Mouse (Mus musculus): ENCODE results near the gene 1810046K07Rik. TPM values are rescaled to one million over a fixed set of nuclear protein-coding genes. Genes with fewer than 3 reads are reported as not detected.

1810046K07Rik gene
- polyA plus RNA-seq, 1 experiment, result not detected

DNA sequence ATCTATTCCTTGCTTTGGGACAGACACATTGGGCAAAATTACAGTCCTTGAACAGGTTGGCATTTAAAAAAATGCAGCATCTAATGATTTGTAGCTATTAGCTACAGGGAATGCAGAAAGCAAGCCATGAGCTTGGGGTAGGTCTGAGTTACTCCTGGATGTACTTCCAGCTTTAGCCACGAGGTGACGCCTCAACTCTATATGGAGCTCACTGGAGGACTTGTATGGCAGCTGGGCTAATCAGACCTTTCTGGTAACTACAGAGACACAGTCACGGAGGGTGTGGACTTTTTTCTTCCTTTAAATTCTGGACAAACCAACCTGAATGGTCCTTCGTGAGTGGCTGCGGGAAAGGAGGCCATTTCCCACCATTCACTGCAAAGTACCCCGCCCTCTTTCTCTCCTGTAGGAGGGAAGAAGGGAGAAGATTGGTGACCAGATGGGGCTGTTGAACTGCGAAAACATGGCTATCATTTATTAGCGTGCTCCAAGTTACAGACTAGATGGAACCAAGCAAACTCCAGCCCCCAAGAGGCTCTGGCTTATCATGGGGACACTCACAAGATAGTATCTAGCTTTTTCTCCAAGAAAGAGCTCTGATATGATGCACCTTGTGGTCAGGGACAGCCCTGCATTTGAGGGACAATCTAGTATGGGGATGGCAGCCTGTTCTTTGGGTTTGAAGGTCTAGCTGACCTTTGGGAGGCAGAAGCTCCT, 6.7 kb upstream of the 1810046K07Rik start:
- Histone ChIP-seq H3K4me3 (no peak overlapping the region), H3ac (ENCODE audit: control insufficient read depth, insufficient read length) (no peak overlapping the region), H3K27me3 (ENCODE audit: control insufficient read depth, insufficient read depth, insufficient read length) (peaks cover 26% of the 10 kb centered on the region), H3K36me3 (ENCODE audit: control insufficient read depth, insufficient read depth) (no peaks in the 10 kb centered on the region), H3K79me2 (ENCODE audit: control insufficient read depth, insufficient read depth) (no peaks in the 10 kb centered on the region), H3K4me2 (ENCODE audit: low read depth) (no peak overlapping the region)
- TF ChIP-seq E2F4 (IDR thresholded peaks at IDR 0.05; ENCODE audit: insufficient read depth) (no peak), MYOG (IDR thresholded peaks at IDR 0.05; ENCODE audit: control insufficient read depth in 1 of 3, insufficient read depth in 1 of 3, insufficient read length in 2 of 3, low read depth in 2 of 3) (no peak)

DNA sequence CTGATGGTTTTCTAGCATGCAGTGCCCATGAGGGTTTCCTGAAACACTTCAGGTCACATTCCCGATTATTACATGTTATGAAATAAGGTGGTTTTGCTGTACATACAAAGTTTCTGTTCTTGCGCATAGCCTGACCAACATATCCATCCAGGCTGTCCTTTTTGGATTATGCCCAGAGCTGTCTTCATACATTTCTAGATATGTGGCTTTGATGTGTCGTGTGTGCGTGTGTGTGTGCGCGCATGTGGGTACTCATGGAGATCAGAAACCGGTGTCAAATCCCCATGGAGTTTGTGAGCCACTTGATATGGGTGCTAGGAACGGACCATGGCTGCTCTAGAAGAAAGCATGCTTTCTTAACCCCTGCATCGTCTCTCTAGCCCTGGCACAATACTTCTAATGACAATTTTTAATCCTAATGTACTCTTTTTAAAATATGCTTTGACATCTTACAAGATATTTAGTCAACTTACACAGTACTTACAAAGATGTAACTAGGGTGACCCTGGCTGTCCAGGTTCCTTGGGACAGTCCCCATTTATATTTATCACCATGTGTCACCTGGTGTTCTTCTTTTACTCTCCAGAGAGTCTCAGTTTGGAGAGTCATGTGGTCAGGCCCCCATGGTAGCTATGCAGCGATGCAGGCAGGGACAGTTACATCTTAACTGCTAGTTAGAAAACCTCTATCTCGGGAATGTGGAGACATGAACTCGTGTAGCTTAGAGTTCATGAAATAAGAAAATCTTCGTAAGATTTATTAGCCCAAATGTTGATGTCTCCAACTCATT, 2.9 kb upstream of the 1810046K07Rik start:
- H3K79me2 ChIP-seq (ENCODE audit: control insufficient read depth, insufficient read depth), result no peaks in the 10 kb centered on the region
- no peak for TF ChIP-seq REST (IDR thresholded peaks at IDR 0.05; ENCODE audit: insufficient read depth, insufficient read length)
- no peak for TF ChIP-seq CEBPB (IDR thresholded peaks at IDR 0.05; ENCODE audit: insufficient read depth, poor library complexity, severe bottlenecking)
- TF ChIP-seq POLR2AphosphoS2 (IDR thresholded peaks at IDR 0.05; ENCODE audit: insufficient read length, low read depth), result no peak
- TF ChIP-seq TCF12 (IDR thresholded peaks at IDR 0.05; ENCODE audit: insufficient read depth, poor library complexity, severe bottlenecking), result no peak
- no peak for TF ChIP-seq USF1 (IDR thresholded peaks at IDR 0.05; ENCODE audit: low read depth)
- no peak for TF ChIP-seq SRF (IDR thresholded peaks at IDR 0.05; ENCODE audit: control insufficient read depth, insufficient read length, low read depth)
- TF ChIP-seq TCF3 (IDR thresholded peaks at IDR 0.05; ENCODE audit: insufficient read length, low read depth), result no peak
- no peak for TF ChIP-seq MAX (IDR thresholded peaks at IDR 0.05; ENCODE audit: low read depth)
- TF ChIP-seq POLR2A (IDR thresholded peaks at IDR 0.05; ENCODE audit: insufficient read length, low read depth), result no peak
- TF ChIP-seq MYOD1 (IDR thresholded peaks at IDR 0.05; ENCODE audit: control insufficient read depth in 1 of 3, insufficient read length in 2 of 3, low read depth in 2 of 3), result no peak
- no peak for TF ChIP-seq MYOG (IDR thresholded peaks at IDR 0.05; ENCODE audit: control insufficient read depth in 1 of 3, insufficient read depth in 1 of 3, insufficient read length in 2 of 3, low read depth in 2 of 3)
- no peak for TF ChIP-seq E2F4 (IDR thresholded peaks at IDR 0.05; ENCODE audit: insufficient read depth)

DNA sequence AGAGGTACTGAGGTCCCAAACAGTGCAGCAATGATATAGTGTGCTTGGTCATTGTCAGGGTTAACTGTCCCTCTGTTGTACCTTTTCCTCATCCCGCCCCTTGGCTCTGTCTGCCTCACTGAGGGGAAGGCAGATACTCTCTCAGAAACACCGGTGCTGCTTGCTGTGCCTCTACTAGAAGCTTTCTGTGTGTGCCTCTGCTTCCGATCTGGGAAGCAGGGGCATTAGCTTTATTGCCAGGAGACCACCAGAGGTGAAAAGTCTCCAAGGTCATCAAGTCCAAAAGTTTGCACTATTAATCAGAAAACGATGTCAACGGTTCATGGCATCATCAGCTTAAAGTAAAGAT, 1.2 kb downstream of the 1810046K07Rik start:
- H3K4me2 ChIP-seq (ENCODE audit: low read depth), result no peak overlapping the region
- no peaks in the 10 kb centered on the region for H3K36me3 ChIP-seq (ENCODE audit: control insufficient read depth, insufficient read depth)
- H3K27me3 ChIP-seq (ENCODE audit: control insufficient read depth, insufficient read depth, insufficient read length), result peaks cover 32% of the 10 kb centered on the region
- no peaks in the 10 kb centered on the region for H3K79me2 ChIP-seq (ENCODE audit: control insufficient read depth, insufficient read depth)
- no peak overlapping the region for H3ac ChIP-seq (ENCODE audit: control insufficient read depth, insufficient read length)
- TF ChIP-seq E2F4 (IDR thresholded peaks at IDR 0.05; ENCODE audit: insufficient read depth), result no peak
- TF ChIP-seq MYOD1 (IDR thresholded peaks at IDR 0.05; ENCODE audit: control insufficient read depth in 1 of 3, insufficient read length in 2 of 3, low read depth in 2 of 3), result no peak
- no peak for TF ChIP-seq MAX (IDR thresholded peaks at IDR 0.05; ENCODE audit: low read depth)
- no peak for TF ChIP-seq MYOG (IDR thresholded peaks at IDR 0.05; ENCODE audit: control insufficient read depth in 1 of 3, insufficient read depth in 1 of 3, insufficient read length in 2 of 3, low read depth in 2 of 3)
- no peak for TF ChIP-seq CEBPB (IDR thresholded peaks at IDR 0.05; ENCODE audit: insufficient read depth, poor library complexity, severe bottlenecking)
- TF ChIP-seq POLR2A (IDR thresholded peaks at IDR 0.05; ENCODE audit: insufficient read length, low read depth), result no peak
- no peak for TF ChIP-seq POLR2AphosphoS2 (IDR thresholded peaks at IDR 0.05; ENCODE audit: insufficient read length, low read depth)
- TF ChIP-seq SRF (IDR thresholded peaks at IDR 0.05; ENCODE audit: control insufficient read depth, insufficient read length, low read depth), result no peak
- no peak for TF ChIP-seq TCF3 (IDR thresholded peaks at IDR 0.05; ENCODE audit: insufficient read length, low read depth)
- TF ChIP-seq TCF12 (IDR thresholded peaks at IDR 0.05; ENCODE audit: insufficient read depth, poor library complexity, severe bottlenecking), result no peak
- no peak overlapping the region for H3K4me3 ChIP-seq

More for the DNA sequence above, 2.9 kb upstream of the 1810046K07Rik start:
- no peak overlapping the region for H3K4me2 ChIP-seq (ENCODE audit: low read depth)
- H3K27me3 ChIP-seq (ENCODE audit: control insufficient read depth, insufficient read depth, insufficient read length), result peaks cover 27% of the 10 kb centered on the region
- H3K36me3 ChIP-seq (ENCODE audit: control insufficient read depth, insufficient read depth), result no peaks in the 10 kb centered on the region
- H3ac ChIP-seq (ENCODE audit: control insufficient read depth, insufficient read length), result no peak overlapping the region
- H3K4me3 ChIP-seq, result no peak overlapping the region

DNA sequence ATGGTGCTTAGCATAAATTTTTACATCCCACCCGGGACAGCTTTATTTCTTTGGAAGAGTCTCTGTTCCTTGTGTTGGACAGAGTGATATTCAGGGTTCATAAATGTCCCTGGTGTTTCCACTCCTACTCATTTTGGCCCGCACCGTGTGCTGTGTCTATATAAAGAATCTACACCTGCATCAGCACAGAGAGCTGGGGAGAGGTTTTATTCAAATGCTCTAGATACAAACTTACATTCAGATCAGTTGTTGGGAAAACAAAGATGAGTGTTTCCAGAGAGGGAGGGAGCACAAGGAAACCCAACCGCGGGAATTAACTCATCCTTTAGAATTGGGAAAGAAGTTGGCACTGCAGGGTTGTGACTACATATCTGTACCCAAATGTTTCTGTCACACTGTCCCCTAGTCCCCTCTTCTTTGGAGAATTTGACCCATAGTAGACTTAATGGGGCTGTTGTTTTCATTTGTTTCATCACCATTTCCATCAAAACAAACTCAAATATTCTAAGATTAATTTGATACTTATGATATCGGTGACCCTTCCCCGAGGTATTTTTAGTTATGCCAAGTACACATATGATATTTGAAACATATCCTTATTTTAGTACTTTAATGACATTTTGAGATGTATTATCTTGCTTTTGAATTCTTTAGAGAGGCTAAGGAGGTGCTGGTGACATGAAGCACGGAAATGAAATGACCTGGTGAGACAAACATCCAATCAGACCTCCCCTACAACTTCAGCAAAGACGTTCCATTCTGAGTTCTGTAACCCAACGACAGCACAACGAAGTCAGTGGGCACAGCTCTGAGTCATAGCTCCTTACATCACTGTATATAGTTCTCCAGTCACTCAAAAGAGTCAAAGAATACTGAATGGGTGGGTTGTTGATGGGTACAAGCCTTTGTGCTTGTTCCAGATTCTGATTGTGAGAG, 1.8 kb downstream of the 1810046K07Rik start:
- no peak overlapping the region for H3K4me3 ChIP-seq
- H3ac ChIP-seq (ENCODE audit: control insufficient read depth, insufficient read length), result no peak overlapping the region
- no peak overlapping the region for H3K4me2 ChIP-seq (ENCODE audit: low read depth)
- H3K27me3 ChIP-seq (ENCODE audit: control insufficient read depth, insufficient read depth, insufficient read length), result peaks cover 35% of the 10 kb centered on the region
- H3K36me3 ChIP-seq (ENCODE audit: control insufficient read depth, insufficient read depth), result no peaks in the 10 kb centered on the region
- TF ChIP-seq MYOD1 (IDR thresholded peaks at IDR 0.05; ENCODE audit: control insufficient read depth in 1 of 3, insufficient read length in 2 of 3, low read depth in 2 of 3), result no peak
- no peak for TF ChIP-seq USF1 (IDR thresholded peaks at IDR 0.05; ENCODE audit: low read depth)
- no peak for TF ChIP-seq CEBPB (IDR thresholded peaks at IDR 0.05; ENCODE audit: insufficient read depth, poor library complexity, severe bottlenecking)
- no peaks in the 10 kb centered on the region for H3K79me2 ChIP-seq (ENCODE audit: control insufficient read depth, insufficient read depth)
